In the genomic region with DNA sequence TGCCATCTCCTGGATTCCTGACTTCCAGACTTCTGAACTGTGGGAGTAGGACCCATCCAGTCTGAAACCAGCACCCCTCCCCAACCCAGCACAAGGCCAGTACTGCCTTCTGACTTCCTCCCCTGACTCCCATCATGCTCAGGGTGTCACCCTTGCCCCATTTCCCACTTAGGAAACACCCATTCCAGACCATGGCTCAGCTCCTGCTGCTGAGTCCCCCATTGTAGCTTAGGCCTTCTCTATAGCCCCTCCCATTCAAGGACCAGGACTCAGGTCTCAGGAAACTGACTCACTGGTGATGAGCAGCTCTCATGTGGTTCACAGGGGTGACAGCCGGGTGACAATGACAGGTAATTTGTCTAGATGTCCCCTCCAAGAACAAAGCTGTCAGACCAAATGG, we compare ENCODE assay signal across 11 mouse cellular contexts. TPM values are rescaled to one million over a fixed set of nuclear protein-coding genes. Genes with fewer than 3 reads are reported as not detected.
DNase-seq lines count a peak whose midpoint lies in the region; ATAC-seq and TF ChIP-seq lines count a peak whose summit lies in the region.
"Had no signal": no experiment of that assay in that cellular context is flagged by ENCODE, and none has a peak within 500 bp of the region (broad histone marks: within the 10 kb centered on the region; RNA-seq: fewer than 3 reads in every experiment).

No protein-coding gene starts in this region.

- H3K4me3 ChIP-seq in heart, postnatal 0 days (ENCODE audit: low read depth, low read length), result no peak overlapping the region
- H3K4me3 ChIP-seq in lung, embryonic 15.5 days, result no peak overlapping the region
- H3K4me3 ChIP-seq: embryonic facial prominence, embryonic 13.5 days had no signal

- no peak for DNase-seq in heart, postnatal 0 days (ENCODE audit: low spot score)
- no peak for DNase-seq in heart, postnatal 4 days
- no peak for DNase-seq in lung, postnatal 4 days
- DNase-seq in Patski (ENCODE audit: low read depth, low spot score), result no peak
- no peak for DNase-seq in gastrocnemius, postnatal 4 days (ENCODE audit: low spot score in 2 of 2)
- DNase-seq: cerebellum, adult 18-20 months had no signal

- H3K9ac ChIP-seq in heart, postnatal 0 days (replicated peaks; ENCODE audit: low read depth, low read length), result no peak overlapping the region
- H3K9ac ChIP-seq in lung, embryonic 15.5 days, result no peak overlapping the region
- H3K9ac ChIP-seq: embryonic facial prominence, embryonic 13.5 days had no signal

- H3K27ac ChIP-seq in heart, postnatal 0 days (ENCODE audit: low read depth), result no peak overlapping the region; the same call in 1 of the 2 replicates
- H3K27ac ChIP-seq in lung, embryonic 15.5 days, result peak overlapping the region; percentile 87
- H3K27ac ChIP-seq: embryonic facial prominence, embryonic 13.5 days had no signal

- no peak for TF ChIP-seq EP300 in heart, postnatal 0 days (IDR thresholded peaks at IDR 0.05; ENCODE audit: low read depth)

- no peaks in the 10 kb centered on the region for H3K36me3 ChIP-seq in heart, postnatal 0 days (replicated peaks; ENCODE audit: control insufficient read depth, insufficient read depth, low read length)
- H3K36me3 ChIP-seq in lung, embryonic 15.5 days, result no peaks in the 10 kb centered on the region
- H3K36me3 ChIP-seq: embryonic facial prominence, embryonic 13.5 days; G1E had no signal

- no peaks in the 10 kb centered on the region for H3K27me3 ChIP-seq in heart, postnatal 0 days (ENCODE audit: control insufficient read depth, insufficient read depth, low read length)
- H3K27me3 ChIP-seq in lung, embryonic 15.5 days, result no peaks in the 10 kb centered on the region
- H3K27me3 ChIP-seq in Patski, result no peaks in the 10 kb centered on the region
- H3K27me3 ChIP-seq: embryonic facial prominence, embryonic 13.5 days had no signal

- 50% methylated on average over 1 of the region's 1 CpGs for WGBS in heart, postnatal 0 days
- WGBS in lung, embryonic 15.5 days, result 27% methylated on average over 1 of the region's 1 CpGs

- no peaks in the 10 kb centered on the region for H3K9me3 ChIP-seq in heart, postnatal 0 days (replicated peaks; ENCODE audit: control insufficient read depth, low read length)
- H3K9me3 ChIP-seq in lung, embryonic 15.5 days, result no peaks in the 10 kb centered on the region
- H3K9me3 ChIP-seq: embryonic facial prominence, embryonic 13.5 days; G1E had no signal

- peaks cover 15% of the 10 kb centered on the region for H3K4me1 ChIP-seq in heart, postnatal 0 days (ENCODE audit: control insufficient read depth, insufficient read depth)
- H3K4me1 ChIP-seq in lung, embryonic 15.5 days, result peaks cover 34% of the 10 kb centered on the region

- no peak overlapping the region for H3K4me2 ChIP-seq in heart, postnatal 0 days (ENCODE audit: low read depth, low read length)
- H3K4me2 ChIP-seq in lung, embryonic 15.5 days, result no peak overlapping the region
- H3K4me2 ChIP-seq: embryonic facial prominence, embryonic 13.5 days had no signal

- POLR2A ChIA-PET in Patski (lab: Charles Lee), result interaction anchor here (0.6 to 1.2 kb wide), 2 partner anchors 65 to 132 kb away, joined by 3 read pairs; no protein-coding TSS in a partner anchor

- CTCF ChIA-PET in Patski (lab: Charles Lee), result interaction anchor here (1.4 to 2.0 kb wide), 2 partner anchors 9 to 26 kb away, joined by 3 to 6 read pairs; a partner anchor contains a TSS

- TF ChIP-seq CTCF in heart, postnatal 0 days (IDR thresholded peaks at IDR 0.05; ENCODE audit: low read depth), result no peak
- TF ChIP-seq CTCF in Patski (IDR thresholded peaks at IDR 0.05), result no peak

- ATAC-seq in heart, postnatal 0 days (ENCODE audit: insufficient read depth, low read depth), result peak; percentile 53; the same call in 1 of the 2 replicates
- ATAC-seq in lung, embryonic 15.5 days (ENCODE audit: borderline replicate concordance, extremely low read depth, low FRiP score, low TSS enrichment), result no peak
- ATAC-seq in Patski, result peak; percentile 23
- peak; percentile 47 for ATAC-seq in megakaryocyte, adult 5-6 weeks (ENCODE audit: poor library complexity, severe bottlenecking)
- ATAC-seq: inflammation-experienced regulatory T-cells, adult 6 months had no signal

- in situ Hi-C loops in Patski (cut with MboI; ENCODE audit: low pct_unique_long_range_greater_than_20kb), result loop anchor here (10.0 kb wide), 1 partner anchor 923 kb away; no protein-coding TSS in a partner anchor

RNA-seq across cellular contexts. Expression of a gene that starts 25.5 kb away (rescaled TPM):
- total RNA-seq in heart, postnatal 0 days (2014; rRNA removed; ENCODE audit: low replicate concordance), result 12.9 and 23.3 TPM in 2 replicates
- polyA plus RNA-seq in heart, postnatal 0 days (2015; fragmentation: Nextera tagmentation; extraction: Ambion mirVana), result 5.1 and 5.6 TPM in 2 replicates
- 10 to 100 TPM; 12.8 to 13.4 TPM for total RNA-seq in heart, postnatal 4 days (2021)
- 4.1 and 5.3 TPM in 2 replicates for polyA plus RNA-seq in lung, embryonic 15.5 days (2015; fragmentation: Nextera tagmentation; extraction: Ambion mirVana)
- polyA plus RNA-seq in Patski (2021), result 9.3 TPM
- 4.8 and 5.1 TPM in 2 replicates for total RNA-seq in megakaryocyte, adult 5-6 weeks (2015)
- total RNA-seq in megakaryocyte, adult 5-6 weeks (2017), result 5.8 and 9.1 TPM in 2 replicates
- total RNA-seq in gastrocnemius, postnatal 4 days (2021), result 1 to 10 TPM; 4.9 to 5.3 TPM
- polyA plus RNA-seq: G1E; inflammation-experienced regulatory T-cells, adult 6 months had no signal
